Mouse (Mus musculus) T-helper 17 cell (primary cell): Measurements from ENCODE around the gene Olfr223.
"Not testable (repeated sequence)": the region's sequence is repeated elsewhere in the genome, so short reads cannot be mapped to it uniquely, and the experiment has no call there.

ENCODE experiments used
- in situ Hi-C, 2 experiments: fragments of 300-600 bp; cut with MboI, MseI; formaldehyde crosslinking; loops; 1 replicate in 1 of 2; 2 replicates in 1 of 2; pipeline ENCODE4 v1.15.1; 2025; ENCODE audit warnings: high pct_unique_total_duplicates in 2 of 2

The Olfr223 gene

DNA sequence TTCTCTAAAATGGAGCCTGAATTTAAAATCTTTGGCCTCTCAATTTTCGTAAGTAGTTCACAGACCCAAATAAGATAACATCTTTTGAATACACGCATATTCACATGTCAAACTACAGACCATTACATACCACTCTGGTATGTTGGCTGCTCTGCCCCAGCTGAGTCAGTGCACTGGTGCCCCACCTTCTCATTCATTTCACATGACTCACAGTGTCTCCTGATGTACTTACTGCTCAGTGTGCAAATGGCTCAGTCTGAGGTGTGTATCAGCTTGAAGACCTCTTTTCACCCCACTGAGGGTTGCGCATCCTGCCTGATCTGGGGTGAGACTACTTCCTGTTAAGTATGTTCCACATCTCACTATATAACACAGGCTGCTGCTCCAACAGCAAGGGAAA lies 7.8 kb upstream of the Olfr223 start:
- in situ Hi-C loops = no loop called here

DNA sequence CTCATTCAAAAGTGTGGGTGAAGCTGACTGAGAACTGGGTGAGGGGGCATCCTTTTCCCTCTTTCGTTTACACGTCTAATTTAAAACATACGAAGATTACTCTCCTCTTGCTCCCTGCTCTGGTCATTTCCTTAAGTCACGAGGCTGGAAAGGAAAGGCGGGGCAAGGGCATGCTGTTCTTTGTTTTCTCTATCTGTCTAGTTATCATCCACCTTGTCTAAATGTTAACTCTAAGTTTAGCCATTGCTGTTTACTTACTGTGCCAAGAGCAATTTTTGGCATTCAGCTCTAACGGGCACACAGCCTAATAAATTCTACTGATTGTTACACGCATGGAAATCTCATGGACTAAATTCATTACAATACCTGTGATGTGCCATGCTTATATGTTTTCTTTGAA lies 6.1 kb upstream of the Olfr223 start:
- in situ Hi-C loops = no loop called here

DNA sequence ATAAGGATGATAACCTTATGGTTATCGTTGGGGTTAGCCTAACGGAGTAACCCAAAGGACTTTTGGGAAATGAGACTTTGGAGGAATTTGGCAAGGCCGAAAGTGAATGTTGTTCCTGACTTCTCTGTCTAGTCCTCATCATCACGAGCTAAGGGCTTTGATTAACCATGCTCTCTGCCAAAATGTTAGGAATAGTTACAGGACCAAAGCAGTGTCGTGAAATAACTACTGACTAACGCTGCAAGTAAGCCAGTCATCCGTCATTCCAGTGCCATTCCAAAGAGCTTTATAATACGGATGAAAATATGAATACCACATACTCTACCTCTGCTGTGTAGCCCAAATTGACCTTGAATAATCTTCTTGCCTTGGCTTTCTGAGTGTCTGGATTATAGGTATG lies 3.9 kb upstream of the Olfr223 start:
- in situ Hi-C loops = no loop called here

DNA sequence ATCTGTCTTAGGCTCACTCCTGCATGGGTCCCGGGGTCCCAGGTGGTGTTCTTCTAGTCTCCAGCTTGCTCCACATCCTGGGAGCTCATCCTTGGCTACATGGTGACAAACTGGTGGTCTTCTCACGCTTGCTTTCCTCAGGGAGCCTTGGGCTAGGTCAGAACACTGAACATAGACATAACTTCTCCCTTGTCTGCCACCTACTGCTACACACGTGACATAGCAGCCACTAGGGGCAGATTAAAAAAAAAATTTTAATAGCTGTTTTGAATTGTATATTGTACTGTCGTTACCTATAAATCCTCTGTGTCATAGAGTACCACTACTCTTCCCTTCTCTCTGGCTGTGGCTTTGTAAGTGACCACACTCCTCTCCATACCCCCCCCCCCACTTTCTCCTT lies 3.0 kb upstream of the Olfr223 start:
- in situ Hi-C loops = no loop called here

DNA sequence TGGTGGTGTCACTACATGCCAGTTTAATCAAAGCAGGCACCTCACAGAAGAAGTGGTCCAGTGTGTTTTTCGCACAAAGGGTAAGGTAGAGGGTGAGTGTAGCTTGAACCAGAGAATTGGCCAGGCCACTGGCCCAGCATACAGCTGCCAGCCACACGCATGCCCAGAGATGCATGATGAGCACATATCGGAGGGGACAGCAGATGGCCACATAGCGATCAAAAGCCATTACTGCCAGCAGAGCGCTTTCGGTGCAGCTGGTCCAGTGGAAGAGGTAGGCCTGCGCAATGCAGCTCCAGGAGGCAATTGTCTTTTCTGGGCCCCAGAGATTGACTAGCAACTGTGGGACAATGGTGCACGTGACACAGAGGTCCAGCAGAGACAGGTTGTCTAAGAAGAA lies 3.6 kb downstream of the Olfr223 start:
- in situ Hi-C loops = no loop called here

DNA sequence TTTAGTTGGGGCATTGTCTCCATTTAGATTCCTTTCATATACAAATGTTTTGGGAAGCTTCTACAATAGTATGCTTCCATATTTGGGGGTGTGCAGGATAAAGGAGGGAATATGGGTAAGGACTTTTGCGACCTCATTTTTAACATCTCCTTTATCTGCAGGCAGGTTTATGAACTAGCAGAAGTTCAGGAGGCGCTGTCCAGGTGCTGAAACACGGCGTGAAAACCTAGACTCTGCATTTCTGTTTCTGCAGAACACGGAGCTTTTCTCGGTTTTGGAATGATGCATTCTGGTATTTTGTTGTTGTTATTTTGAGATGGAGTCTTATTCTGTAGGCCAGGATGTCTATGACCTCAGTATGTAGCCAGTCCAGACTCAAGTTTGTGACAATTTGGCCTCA lies 8.6 kb downstream of the Olfr223 start:
- in situ Hi-C loops = no loop called here

DNA sequence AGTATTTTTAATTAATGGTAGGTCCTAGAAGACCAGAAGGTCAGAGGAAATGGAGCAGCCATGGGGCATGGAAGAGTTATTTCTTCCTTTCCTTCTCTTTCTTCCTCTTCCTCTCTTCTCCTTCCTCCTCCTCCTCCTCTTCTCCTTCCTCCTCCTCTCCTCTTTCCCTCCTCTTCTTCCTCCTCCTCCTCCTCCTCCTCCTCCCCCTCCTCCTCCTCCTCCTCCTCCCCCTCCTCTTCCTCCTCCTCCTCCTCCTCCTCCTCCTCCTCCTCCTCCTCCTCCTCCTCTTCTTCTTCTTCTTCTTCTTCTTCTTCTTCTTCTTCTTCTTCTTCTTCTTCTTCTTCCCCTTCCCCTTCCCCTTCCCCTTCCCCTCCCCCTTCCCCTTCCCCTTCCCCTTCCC lies 17.0 kb downstream of the Olfr223 start, which contains the start of gene Olfr222:
Gene Olfr222, minus strand, starts transcription at position 101 of the 400 bp plus-strand sequence.
- in situ Hi-C loops = not testable (repeated sequence)

DNA sequence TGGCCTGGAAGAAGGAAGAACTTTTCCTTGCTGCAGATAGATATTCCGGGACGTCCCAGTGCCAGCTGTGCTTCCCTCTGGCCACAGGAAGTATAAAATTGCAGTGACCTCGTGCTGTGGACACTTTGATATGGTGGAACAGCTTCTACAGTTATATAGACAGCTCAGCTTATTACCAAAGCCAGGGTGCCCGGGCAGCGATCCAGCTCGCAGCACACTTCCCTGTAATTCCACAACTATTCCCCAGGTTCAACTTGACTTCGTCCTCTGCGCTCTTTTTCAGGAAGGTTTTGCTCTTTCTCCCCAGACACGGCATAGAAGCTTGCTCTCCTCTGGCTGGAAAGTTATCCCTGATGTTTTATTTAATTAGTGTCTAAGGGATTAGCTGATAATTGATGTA lies 17.4 kb downstream of the Olfr223 start:
- in situ Hi-C loops = no loop called here

DNA sequence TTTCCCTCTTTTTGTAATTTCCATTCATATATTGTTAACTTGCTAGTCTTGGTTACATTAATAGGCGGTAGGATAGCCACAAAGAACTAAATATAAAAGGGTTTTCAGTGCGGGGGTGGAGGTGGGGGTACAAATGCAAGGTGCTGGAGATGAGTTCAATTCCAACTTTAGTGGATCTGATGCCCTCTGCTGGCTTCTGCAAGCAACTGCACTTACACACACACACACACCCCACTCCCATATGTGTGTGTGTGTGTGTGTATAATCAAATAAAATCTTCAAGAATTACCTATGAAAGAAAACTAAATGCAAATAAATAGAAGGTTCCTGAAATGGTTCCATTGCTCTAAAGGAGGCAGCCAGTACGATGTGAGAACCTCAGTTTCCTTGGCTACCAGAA lies 23.8 kb downstream of the Olfr223 start:
- in situ Hi-C loops = no loop called here

DNA sequence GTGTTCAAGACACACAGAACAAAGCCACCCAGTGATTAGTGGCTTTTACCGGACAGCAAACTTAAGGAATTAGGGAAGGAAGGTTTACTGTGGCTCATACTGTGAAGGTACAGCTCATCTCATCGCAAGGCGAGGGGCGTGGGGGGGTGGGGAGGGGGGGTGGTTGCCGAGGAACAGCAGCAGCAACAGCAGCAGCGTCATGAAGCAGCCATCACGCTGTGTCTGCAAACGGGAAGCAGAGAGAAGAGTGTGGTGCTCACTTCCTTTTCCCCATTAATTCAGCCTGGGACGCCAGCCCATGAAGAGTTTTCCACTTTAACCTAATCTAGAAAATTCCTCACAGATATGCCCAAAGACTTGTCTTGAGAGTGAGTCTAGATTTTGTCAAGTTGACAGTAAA lies 30.3 kb downstream of the Olfr223 start:
- in situ Hi-C loops = no loop called here

DNA sequence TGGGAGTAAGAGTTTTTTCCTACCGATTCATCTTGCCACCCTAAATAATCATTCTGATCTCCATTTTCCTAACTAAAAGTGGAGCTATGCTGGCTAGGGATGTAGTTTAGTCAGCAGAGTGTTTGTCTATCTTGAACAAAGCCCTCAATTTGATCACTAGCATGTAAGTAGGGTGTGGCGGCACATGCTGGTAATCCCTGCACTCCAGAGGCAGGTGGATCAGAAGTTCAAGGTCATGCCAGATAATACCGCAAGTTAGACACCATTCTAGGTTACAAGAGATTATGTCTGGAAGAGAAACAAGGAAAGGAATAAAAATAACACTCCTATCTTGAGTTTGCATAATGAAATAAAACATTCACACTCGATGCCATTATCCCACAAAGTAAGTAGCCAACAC lies 30.8 kb downstream of the Olfr223 start:
- in situ Hi-C loops = no loop called here

DNA sequence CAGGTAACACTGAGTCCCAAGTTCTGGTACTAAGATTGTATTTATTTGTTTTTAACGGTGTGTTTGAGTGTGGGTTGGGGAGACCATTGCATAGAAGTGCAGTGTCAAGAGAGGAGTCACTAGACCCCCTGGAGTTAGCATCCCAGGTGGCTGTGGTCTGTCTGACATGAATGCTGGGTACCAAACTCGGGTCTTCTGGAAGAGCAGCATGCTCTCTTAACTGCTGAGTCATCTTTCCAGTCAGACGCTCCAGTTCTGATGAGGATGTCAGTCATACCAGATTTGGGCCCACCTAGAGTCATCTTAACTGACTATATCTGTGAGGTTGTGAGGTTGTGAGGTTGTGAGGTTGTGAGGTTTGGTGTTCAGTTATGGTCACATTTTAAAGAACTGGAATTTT lies 32.2 kb downstream of the Olfr223 start:
- in situ Hi-C loops = no loop called here

DNA sequence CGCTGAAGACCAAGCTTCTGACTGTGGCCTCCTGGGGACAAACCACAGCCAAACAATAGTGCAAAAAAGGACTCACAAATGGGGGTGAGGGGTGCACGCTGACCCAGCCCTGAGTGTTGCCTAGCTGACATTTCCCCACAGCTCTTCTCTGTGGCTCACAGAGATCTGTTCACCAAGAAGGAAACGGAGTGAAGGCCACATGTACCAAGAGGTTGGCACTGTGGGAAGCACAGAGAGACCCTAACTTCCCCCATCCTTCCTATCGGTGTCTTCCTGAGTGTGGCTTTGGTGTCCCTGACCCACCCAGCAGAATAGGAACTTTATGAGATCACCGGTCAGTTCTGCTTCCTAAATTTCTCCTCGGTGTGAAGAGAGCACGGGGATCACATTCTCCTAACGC lies 38.6 kb downstream of the Olfr223 start:
- in situ Hi-C loops = no loop called here

DNA sequence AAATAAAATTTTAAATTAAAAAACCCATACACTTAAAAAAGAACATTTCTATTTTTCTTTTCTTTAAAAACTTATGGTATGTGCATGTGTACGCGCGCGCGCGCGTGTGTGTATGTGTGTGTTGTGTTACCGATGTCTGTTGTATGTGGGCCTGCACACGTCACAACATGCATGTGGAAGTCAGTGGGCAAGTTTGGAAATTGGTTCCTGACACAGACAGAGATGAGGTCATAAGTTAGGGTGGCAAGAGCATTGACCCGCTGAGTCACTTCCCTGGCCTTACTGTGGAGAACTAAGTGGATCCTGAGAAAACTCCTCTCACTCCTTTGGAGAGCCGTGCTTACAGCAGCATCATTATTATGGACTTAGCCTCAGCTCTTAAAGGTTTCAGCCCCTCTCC lies 39.0 kb downstream of the Olfr223 start:
- in situ Hi-C loops = no loop called here

DNA sequence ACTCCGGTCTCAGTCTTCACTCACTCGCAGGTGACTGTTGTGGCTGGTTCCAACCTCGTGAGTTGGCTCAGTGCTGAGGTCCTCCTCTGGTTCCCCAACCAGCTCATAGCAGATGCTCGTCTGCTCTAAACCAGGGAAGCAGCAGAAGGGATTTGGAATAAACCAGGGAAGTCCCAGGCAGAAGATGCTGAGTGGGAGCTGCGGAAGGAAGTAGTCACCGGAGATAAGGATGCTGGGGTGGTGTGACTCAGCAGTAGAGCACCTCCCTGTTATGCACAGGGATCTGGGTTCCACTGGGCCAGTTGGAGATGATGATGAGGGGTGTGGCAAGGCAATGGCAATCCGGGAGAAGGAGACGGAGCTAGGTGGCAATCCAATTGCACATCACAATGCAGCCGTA lies 49.1 kb downstream of the Olfr223 start:
- in situ Hi-C loops = no loop called here

DNA sequence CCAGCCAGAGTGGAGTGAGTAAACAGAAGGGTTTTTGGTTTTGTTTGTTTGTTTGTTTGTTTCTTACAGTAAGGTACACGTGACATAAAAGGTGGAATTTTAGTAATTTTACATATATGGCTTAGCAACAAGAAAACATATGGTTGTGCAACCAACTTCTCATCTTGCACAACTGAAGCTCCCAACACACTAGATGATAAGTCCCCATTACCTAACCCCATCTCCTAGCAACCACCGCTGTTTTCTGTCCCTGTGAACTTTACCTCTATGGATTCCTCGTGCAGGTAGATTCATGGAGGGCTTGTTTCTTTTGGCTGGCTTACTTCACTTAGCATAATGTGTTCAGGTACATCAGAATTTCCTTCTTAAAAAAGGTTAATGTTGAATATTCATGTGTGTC lies 49.7 kb downstream of the Olfr223 start:
- in situ Hi-C loops = no loop called here

DNA sequence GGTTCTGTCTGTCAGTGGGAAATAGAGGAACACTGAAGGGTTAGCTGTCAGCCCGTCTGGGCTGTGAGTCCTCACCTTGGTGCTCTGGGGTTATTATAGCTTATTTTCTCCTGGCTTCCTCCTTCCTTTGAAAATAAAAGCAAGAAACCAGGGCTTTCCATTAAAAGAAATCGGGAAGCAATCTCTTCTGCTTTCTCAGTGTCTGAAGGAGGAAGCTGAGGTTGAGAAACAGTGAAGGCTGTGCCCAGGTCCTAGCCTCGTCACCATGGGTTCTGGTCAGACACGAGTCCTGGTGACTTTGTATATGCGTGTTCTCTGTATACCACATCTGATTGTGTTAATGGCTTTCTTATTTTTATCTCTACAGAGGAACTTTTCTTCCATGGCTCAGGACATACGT lies 50.6 kb downstream of the Olfr223 start:
- in situ Hi-C loops = no loop called here

DNA sequence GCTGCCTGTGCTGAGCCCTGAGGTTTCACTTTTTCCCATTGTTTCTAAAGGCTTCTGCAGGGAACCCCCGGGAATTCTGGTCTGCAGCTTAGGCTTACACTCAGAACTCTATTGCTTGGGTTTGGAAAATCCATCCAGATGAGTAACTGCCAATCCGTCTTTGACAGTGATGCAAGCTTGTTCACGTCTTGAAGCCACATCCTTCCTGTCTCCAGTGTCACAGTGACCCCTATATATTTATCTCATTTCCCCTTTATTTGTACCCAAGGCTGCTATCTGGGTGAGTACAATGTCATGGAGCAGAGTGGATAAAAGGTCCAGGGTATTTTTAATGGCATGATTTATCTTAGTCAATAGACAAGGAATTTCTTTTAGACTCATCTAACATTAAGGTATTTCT lies 51.8 kb downstream of the Olfr223 start, which contains the start of gene Nlrp3:
Gene Nlrp3, plus strand, starts transcription at position 245 of the 400 bp plus-strand sequence.
- in situ Hi-C loops = no loop called here

DNA sequence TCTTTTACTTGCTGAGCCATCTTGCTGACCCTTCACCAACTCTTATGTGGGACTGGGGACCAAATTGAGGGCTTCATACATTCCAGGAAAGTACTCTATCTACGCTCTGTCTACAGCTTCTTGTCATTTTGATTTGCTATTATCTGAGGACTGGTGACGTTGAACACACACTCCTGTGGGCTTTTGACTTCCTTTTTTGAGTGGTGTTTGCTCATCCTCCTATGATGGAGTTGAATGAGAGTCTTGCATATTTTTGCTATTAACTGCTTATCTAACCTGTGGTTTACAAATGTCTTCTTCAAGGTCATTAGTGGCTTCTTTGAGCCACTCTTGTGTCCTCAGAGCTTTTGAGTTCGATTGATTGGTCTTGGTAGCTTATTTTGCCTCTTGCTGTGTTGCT lies 53.0 kb downstream of the Olfr223 start:
- in situ Hi-C loops = no loop called here
